Mouse (Mus musculus) limb, embryonic 13.5 days (tissue): ENCODE measurements around the gene Ptprd. TPM values are rescaled to one million over a fixed set of nuclear protein-coding genes. Genes with fewer than 3 reads are reported as not detected.

Experiments used
- ATAC-seq: fragments of 200-750 bp; cut with Nextera tagmentation; 2 replicates; pipeline ENCODE4 v1.8.0; 2017; ENCODE audit warnings: low read depth, moderate number of reproducible peaks, moderate TSS enrichment; ENCODE audit not compliant: low FRiP score
- H3K27ac ChIP-seq: fragments of 300-500 bp; sonication (generic); 2 replicates; pipeline ENCODE4 v1.5.1; 2015; ENCODE audit warnings: inconsistent platforms, mild to moderate bottlenecking, moderate library complexity
- H3K27me3 ChIP-seq: fragments of 300-500 bp; sonication (generic); 2 replicates; pipeline ENCODE4 v1.6.1; 2015; ENCODE audit warnings: mild to moderate bottlenecking, inconsistent platforms
- H3K36me3 ChIP-seq: fragments of 300-500 bp; sonication (generic); 2 replicates; pipeline ENCODE4 v1.6.1; 2015; ENCODE audit warnings: inconsistent platforms, mild to moderate bottlenecking, moderate library complexity
- H3K4me1 ChIP-seq: fragments of 300-500 bp; sonication (generic); 2 replicates; pipeline ENCODE4 v1.6.1; 2015; ENCODE audit warnings: inconsistent platforms
- H3K4me2 ChIP-seq: fragments of 300-500 bp; sonication (generic); replicated peaks from 2 replicates; pipeline ENCODE4 v1.6.1; 2015; ENCODE audit warnings: inconsistent platforms, mild to moderate bottlenecking, moderate library complexity
- H3K4me3 ChIP-seq: fragments of 300-500 bp; sonication (generic); 2 replicates; pipeline ENCODE4 v1.5.1; 2015; ENCODE audit warnings: moderate library complexity, mild to moderate bottlenecking, inconsistent platforms
- H3K9ac ChIP-seq: fragments of 300-500 bp; sonication (generic); 2 replicates; pipeline ENCODE4 v1.6.1; 2015; ENCODE audit warnings: mild to moderate bottlenecking, inconsistent platforms
- H3K9me3 ChIP-seq: fragments of 300-500 bp; sonication (generic); 2 replicates; pipeline ENCODE4 v1.6.1; 2016; ENCODE audit warnings: inconsistent platforms
- WGBS: fragments of 180-500 bp; shearing (Covaris S2); methylation state at CpG from one replicate; pipeline ENCODE4 v1.1.7; 2015; 5-methylcytosine and 5-hydroxymethylcytosine counted together
- polyA plus RNA-seq: library from polyadenylated mRNA; unstranded; fragments of >200 nt; fragmentation: Nextera tagmentation; extraction: Ambion mirVana; gene quantifications from 2 replicates; pipeline ENCODE4 v1.2.1, GENCODE M21; 2015

Gene Ptprd
- polyA plus RNA-seq, 1 experiment from 2014 or later: 38.6 TPM

DNA sequence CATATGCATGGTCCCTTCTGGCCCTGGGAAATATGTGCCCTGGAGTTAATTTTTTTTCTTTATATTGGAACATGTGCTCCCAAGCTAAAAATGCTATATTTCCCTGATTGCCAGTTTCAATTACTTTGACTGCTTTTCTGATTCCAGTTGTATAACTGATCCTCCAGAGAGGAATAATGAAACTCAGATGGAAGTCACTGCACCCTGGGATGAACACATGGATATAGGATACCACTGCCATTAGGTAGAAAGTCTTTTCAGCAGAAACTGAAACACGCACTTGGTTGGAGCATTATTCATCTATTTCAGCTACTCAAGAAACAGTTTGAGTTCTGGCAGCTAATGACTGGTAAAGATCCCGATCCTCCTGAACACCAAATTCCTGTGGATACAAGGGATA lies 2211.5 kb downstream of the Ptprd start:
- 57% methylated on average over 2 of the region's 2 CpGs for WGBS
- H3K27ac ChIP-seq: no peak overlapping the region
- no peaks in the 10 kb centered on the region for H3K9me3 ChIP-seq
- no peak for ATAC-seq
- no peak overlapping the region for H3K4me2 ChIP-seq
- peaks cover 6% of the 10 kb centered on the region for H3K4me1 ChIP-seq
- H3K27me3 ChIP-seq: no peaks in the 10 kb centered on the region
- no peak overlapping the region for H3K4me3 ChIP-seq
- no peak overlapping the region for H3K9ac ChIP-seq
- no peaks in the 10 kb centered on the region for H3K36me3 ChIP-seq

GRCm38 (mm10) chr4:75995841-75996240 lies 2215.9 kb downstream of the Ptprd start:
- no peak overlapping the region for H3K4me2 ChIP-seq
- H3K27ac ChIP-seq: no peak overlapping the region
- ATAC-seq: no peak
- no peaks in the 10 kb centered on the region for H3K36me3 ChIP-seq
- H3K27me3 ChIP-seq: no peaks in the 10 kb centered on the region
- 66% methylated on average over 4 of the region's 4 CpGs for WGBS
- H3K9me3 ChIP-seq: no peaks in the 10 kb centered on the region
- no peak overlapping the region for H3K4me3 ChIP-seq
- H3K9ac ChIP-seq: no peak overlapping the region
- H3K4me1 ChIP-seq: peaks cover 20% of the 10 kb centered on the region

DNA sequence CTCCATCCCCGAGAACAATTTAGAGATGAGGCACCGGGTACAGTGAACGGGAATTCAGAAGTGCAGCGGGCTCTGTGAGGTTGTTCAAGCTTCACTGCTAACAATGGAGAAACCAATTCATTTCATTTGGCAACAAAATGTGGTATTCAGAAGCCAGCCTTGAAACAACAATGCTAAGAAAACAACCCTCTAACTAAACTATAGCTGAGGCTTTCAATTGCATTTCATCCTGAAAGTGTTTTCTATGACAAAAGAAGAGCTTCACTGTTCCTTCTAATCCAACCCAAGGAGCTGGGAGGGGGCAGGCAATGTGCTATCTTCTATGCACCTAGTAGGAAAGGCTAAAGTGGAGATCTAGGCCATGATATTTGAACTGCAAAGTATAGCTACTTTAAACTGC lies 2217.2 kb downstream of the Ptprd start:
- no peak for ATAC-seq
- no peak overlapping the region for H3K9ac ChIP-seq
- H3K27ac ChIP-seq: no peak overlapping the region
- no peaks in the 10 kb centered on the region for H3K9me3 ChIP-seq
- no peaks in the 10 kb centered on the region for H3K27me3 ChIP-seq
- H3K4me2 ChIP-seq: no peak overlapping the region
- WGBS: 88% methylated on average over 4 of the region's 4 CpGs
- no peak overlapping the region for H3K4me3 ChIP-seq
- peaks cover 20% of the 10 kb centered on the region for H3K4me1 ChIP-seq
- H3K36me3 ChIP-seq: no peaks in the 10 kb centered on the region

GRCm38 (mm10) chr4:75993092-75993491 lies 2218.7 kb downstream of the Ptprd start:
- 37% methylated on average over 7 of the region's 7 CpGs for WGBS
- ATAC-seq: peak; percentile 85
- Histone ChIP-seq H3K4me1 (peaks cover 20% of the 10 kb centered on the region), H3K9ac (no peak overlapping the region), H3K4me3 (no peak overlapping the region), H3K36me3 (no peaks in the 10 kb centered on the region), H3K27ac (peak overlapping the region; percentile 40; the same call in 1 of the 2 replicates), H3K4me2 (no peak overlapping the region), H3K27me3 (no peaks in the 10 kb centered on the region), H3K9me3 (no peaks in the 10 kb centered on the region)

DNA sequence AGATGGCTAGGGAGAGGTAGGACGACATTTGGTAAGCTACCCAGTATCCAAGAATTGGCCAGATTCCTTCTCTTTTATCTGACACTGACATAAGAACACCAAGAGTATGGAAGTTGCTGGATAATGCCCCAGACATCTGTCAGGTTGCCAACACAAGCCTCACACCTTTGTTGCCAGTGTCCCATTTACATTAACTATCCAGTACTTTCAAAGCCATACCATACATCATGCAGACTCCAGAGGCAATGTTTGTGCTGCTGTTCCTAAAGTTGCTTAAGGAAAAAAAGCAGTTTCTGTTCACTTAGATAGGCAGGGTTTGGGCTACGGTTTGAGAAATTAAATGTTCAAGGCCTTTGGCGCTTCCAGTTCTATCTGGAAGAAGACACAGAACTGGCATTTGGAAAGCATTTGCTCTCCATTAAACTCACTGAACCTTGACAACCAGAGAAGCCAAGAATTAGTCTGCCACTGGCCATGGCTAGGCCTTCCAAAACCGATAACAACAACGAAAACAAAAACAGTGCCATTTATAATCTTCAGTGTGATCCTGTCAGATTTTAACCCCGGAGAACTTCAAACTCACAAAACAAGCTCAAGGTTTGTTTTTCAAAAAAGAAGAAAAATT lies 2220.0 kb downstream of the Ptprd start:
- Histone ChIP-seq H3K27me3 (no peaks in the 10 kb centered on the region), H3K27ac (no peak overlapping the region), H3K4me1 (peaks cover 20% of the 10 kb centered on the region), H3K9me3 (no peaks in the 10 kb centered on the region), H3K4me3 (no peak overlapping the region), H3K9ac (no peak overlapping the region), H3K36me3 (no peaks in the 10 kb centered on the region), H3K4me2 (no peak overlapping the region)
- no peak for ATAC-seq
- 88% methylated on average over 6 of the region's 6 CpGs for WGBS

- ATAC-seq: no peak
- peaks cover 19% of the 10 kb centered on the region for H3K36me3 ChIP-seq
- H3K27ac ChIP-seq: no peak overlapping the region
- no peak overlapping the region for H3K4me2 ChIP-seq
- peaks cover 5% of the 10 kb centered on the region; the same call in 1 of the 2 replicates for H3K4me1 ChIP-seq
- no peaks in the 10 kb centered on the region for H3K27me3 ChIP-seq
- H3K9ac ChIP-seq: no peak overlapping the region
- H3K9me3 ChIP-seq: no peaks in the 10 kb centered on the region
- 69% methylated on average over 3 of the region's 3 CpGs for WGBS
- no peak overlapping the region for H3K4me3 ChIP-seq
Measured at GRCm38 (mm10) chr4:75974728-75975127, 2237.0 kb downstream of the Ptprd start.

- no peak overlapping the region for H3K4me3 ChIP-seq
- H3K9me3 ChIP-seq: no peaks in the 10 kb centered on the region
- no peak overlapping the region for H3K27ac ChIP-seq
- no peaks in the 10 kb centered on the region for H3K27me3 ChIP-seq
- H3K9ac ChIP-seq: no peak overlapping the region
- H3K36me3 ChIP-seq: peaks cover 19% of the 10 kb centered on the region
- H3K4me2 ChIP-seq: no peak overlapping the region
- WGBS: 65% methylated on average over 1 of the region's 1 CpGs
- peaks cover 5% of the 10 kb centered on the region; the same call in 1 of the 2 replicates for H3K4me1 ChIP-seq
- no peak for ATAC-seq
Measured at GRCm38 (mm10) chr4:75973322-75973721, 2238.4 kb downstream of the Ptprd start.

- Histone ChIP-seq H3K36me3 (peaks cover 19% of the 10 kb centered on the region), H3K9me3 (no peaks in the 10 kb centered on the region), H3K4me1 (peaks cover 5% of the 10 kb centered on the region; the same call in 1 of the 2 replicates), H3K9ac (no peak overlapping the region), H3K27me3 (no peaks in the 10 kb centered on the region), H3K4me3 (no peak overlapping the region), H3K27ac (no peak overlapping the region), H3K4me2 (no peak overlapping the region)
- WGBS: 82% methylated on average over 2 of the region's 2 CpGs
- no peak for ATAC-seq
Measured at GRCm38 (mm10) chr4:75969961-75970360, 2241.8 kb downstream of the Ptprd start.

GRCm38 (mm10) chr4:75968618-75969017 lies 2243.1 kb downstream of the Ptprd start:
- Histone ChIP-seq H3K9ac (no peak overlapping the region), H3K9me3 (no peaks in the 10 kb centered on the region), H3K36me3 (peaks cover 11% of the 10 kb centered on the region), H3K4me1 (no peaks in the 10 kb centered on the region), H3K4me3 (no peak overlapping the region), H3K4me2 (no peak overlapping the region), H3K27me3 (no peaks in the 10 kb centered on the region), H3K27ac (no peak overlapping the region)
- no peak for ATAC-seq
- 86% methylated on average over 2 of the region's 2 CpGs for WGBS

- Histone ChIP-seq H3K9ac (no peak overlapping the region), H3K4me3 (no peak overlapping the region), H3K9me3 (no peaks in the 10 kb centered on the region), H3K4me2 (no peak overlapping the region), H3K36me3 (no peaks in the 10 kb centered on the region), H3K27me3 (no peaks in the 10 kb centered on the region), H3K27ac (no peak overlapping the region), H3K4me1 (no peaks in the 10 kb centered on the region)
- ATAC-seq: no peak
- WGBS: 88% methylated on average over 3 of the region's 3 CpGs
Measured at GRCm38 (mm10) chr4:75965810-75966209, 2246.0 kb downstream of the Ptprd start.

GRCm38 (mm10) chr4:75962916-75963315 lies 2248.8 kb downstream of the Ptprd start:
- Histone ChIP-seq H3K36me3 (no peaks in the 10 kb centered on the region), H3K27me3 (no peaks in the 10 kb centered on the region), H3K4me1 (no peaks in the 10 kb centered on the region), H3K9me3 (no peaks in the 10 kb centered on the region), H3K4me2 (no peak overlapping the region), H3K27ac (no peak overlapping the region), H3K4me3 (no peak overlapping the region), H3K9ac (no peak overlapping the region)
- 64% methylated on average over 2 of the region's 2 CpGs for WGBS
- ATAC-seq: no peak

GRCm38 (mm10) chr4:75961865-75962264 lies 2249.9 kb downstream of the Ptprd start:
- Histone ChIP-seq H3K27me3 (no peaks in the 10 kb centered on the region), H3K4me1 (no peaks in the 10 kb centered on the region), H3K4me2 (no peak overlapping the region), H3K9me3 (no peaks in the 10 kb centered on the region), H3K27ac (no peak overlapping the region), H3K9ac (no peak overlapping the region), H3K4me3 (no peak overlapping the region), H3K36me3 (no peaks in the 10 kb centered on the region)
- WGBS: 56% methylated on average over 2 of the region's 2 CpGs
- no peak for ATAC-seq
